Mouse (Mus musculus): ENCODE measurements around the gene Tgm2.

GRCm38 (mm10) chr2:158130391-158130986 lies 15.7 kb downstream of the Tgm2 start:
- TF ChIP-seq CTCF (IDR thresholded peaks at IDR 0.05; ENCODE audit: extremely low read depth, insufficient read depth, low read length) (no peak), POLR2A (IDR thresholded peaks at IDR 0.05; ENCODE audit: extremely low read depth, insufficient read depth, low read length) (no peak)
